Mouse (Mus musculus) kidney, adult 2 months (tissue): Measurements from ENCODE around the gene Gh. TPM values are rescaled to one million over a fixed set of nuclear protein-coding genes. Genes with fewer than 3 reads are reported as not detected.

Experiments
- DNase-seq: peaks from one replicate; pipeline ENCODE4 v3.0.0; 2021
- H3K27ac ChIP-seq: fragments of 200-500 bp; 2 replicates; pipeline ENCODE4 v1.5.1; 2012; ENCODE audit warnings: low read depth, low read length, control low read depth, inconsistent platforms; ENCODE audit not compliant: insufficient read depth
- H3K27me3 ChIP-seq: fragments of 200-500 bp; replicated peaks from 2 replicates; pipeline ENCODE4 v1.6.1; 2012; ENCODE audit warnings: mild to moderate bottlenecking, moderate library complexity, low read length, inconsistent platforms; ENCODE audit not compliant: control insufficient read depth, insufficient read depth
- H3K36me3 ChIP-seq: fragments of 200-500 bp; 2 replicates; pipeline ENCODE4 v1.6.1; 2012; ENCODE audit warnings: mild to moderate bottlenecking, moderate library complexity, low read length, inconsistent platforms; ENCODE audit not compliant: control insufficient read depth, insufficient read depth
- H3K4me1 ChIP-seq: fragments of 200-500 bp; 2 replicates; pipeline ENCODE4 v1.6.1; 2011; ENCODE audit warnings: low read length; ENCODE audit not compliant: control insufficient read depth, insufficient read depth
- H3K4me3 ChIP-seq: fragments of 200-500 bp; 2 replicates; pipeline ENCODE4 v1.5.1; 2011; ENCODE audit warnings: mild to moderate bottlenecking, low read depth, low read length, control low read depth; ENCODE audit not compliant: insufficient read depth
- CTCF ChIP-seq: fragments of 200-500 bp; conservative IDR thresholded peaks from 2 replicates; pipeline ENCODE4 v1.5.1; 2011; ENCODE audit warnings: low read depth, mild to moderate bottlenecking, control low read depth, low read length, moderate library complexity, mixed read lengths; ENCODE audit not compliant: insufficient read depth, insufficient read length
- POLR2A ChIP-seq: fragments of 200-500 bp; IDR thresholded peaks from one replicate; pipeline ENCODE4 v1.6.1; 2011; ENCODE audit warnings: low read depth, low read length, control low read depth
- WGBS: fragments of 180-500 bp; shearing (Covaris S2); methylation state at CpG from one replicate; pipeline ENCODE4 v1.1.7; 2018; 5-methylcytosine and 5-hydroxymethylcytosine counted together
- polyA plus RNA-seq: library from polyadenylated mRNA; depleted of rRNA; stranded (reverse); fragments of >200 nt; gene quantifications from 2 replicates; pipeline ENCODE4 v1.2.3, GENCODE M21; 2012

The Gh gene
- polyA plus RNA-seq, 1 experiment, result 0.16 TPM

- H3K27ac ChIP-seq, result no peak overlapping the region
- H3K36me3 ChIP-seq, result no peaks in the 10 kb centered on the region
- 86% methylated on average over 5 of the region's 5 CpGs for WGBS
- no peaks in the 10 kb centered on the region for H3K4me1 ChIP-seq
- no peak overlapping the region for H3K4me3 ChIP-seq
- H3K27me3 ChIP-seq, result no peaks in the 10 kb centered on the region
- TF ChIP-seq POLR2A (no peak), CTCF (no peak)
- no peak for DNase-seq
These were observed 36.4 kb upstream of the Gh start for GRCm38 (mm10) chr11:106338029-106338428.

- H3K4me1 ChIP-seq, result no peaks in the 10 kb centered on the region
- no peak overlapping the region for H3K27ac ChIP-seq
- no peaks in the 10 kb centered on the region for H3K27me3 ChIP-seq
- H3K4me3 ChIP-seq, result no peak overlapping the region
- no peak for DNase-seq
- WGBS, result 15% methylated on average over 2 of the region's 2 CpGs
- no peak for TF ChIP-seq CTCF
- no peak for TF ChIP-seq POLR2A
- H3K36me3 ChIP-seq, result no peaks in the 10 kb centered on the region
These were observed 32.4 kb upstream of the Gh start for GRCm38 (mm10) chr11:106334066-106334465.

- DNase-seq, result no peak
- no peak overlapping the region for H3K27ac ChIP-seq
- no peaks in the 10 kb centered on the region for H3K4me1 ChIP-seq
- H3K36me3 ChIP-seq, result no peaks in the 10 kb centered on the region
- WGBS, result 29% methylated on average over 4 of the region's 4 CpGs
- H3K4me3 ChIP-seq, result no peak overlapping the region
- H3K27me3 ChIP-seq, result no peaks in the 10 kb centered on the region
- no peak for TF ChIP-seq POLR2A
- no peak for TF ChIP-seq CTCF
These were observed 30.8 kb upstream of the Gh start for GRCm38 (mm10) chr11:106332458-106332857.

GRCm38 (mm10) chr11:106329682-106330081 lies 28.0 kb upstream of the Gh start:
- Histone ChIP-seq H3K4me1 (peaks cover 8% of the 10 kb centered on the region), H3K36me3 (no peaks in the 10 kb centered on the region), H3K27me3 (no peaks in the 10 kb centered on the region), H3K27ac (no peak overlapping the region), H3K4me3 (no peak overlapping the region)
- TF ChIP-seq CTCF (peak; percentile 44), POLR2A (no peak)
- 49% methylated on average over 7 of the region's 7 CpGs for WGBS
- DNase-seq, result peak; percentile 52

GRCm38 (mm10) chr11:106329128-106329527 lies 27.5 kb upstream of the Gh start:
- DNase-seq, result no peak
- peaks cover 8% of the 10 kb centered on the region for H3K4me1 ChIP-seq
- H3K36me3 ChIP-seq, result no peaks in the 10 kb centered on the region
- no peak overlapping the region for H3K4me3 ChIP-seq
- no peaks in the 10 kb centered on the region for H3K27me3 ChIP-seq
- TF ChIP-seq POLR2A (no peak), CTCF (no peak)
- WGBS, result 34% methylated on average over 6 of the region's 6 CpGs
- H3K27ac ChIP-seq, result no peak overlapping the region

GRCm38 (mm10) chr11:106328521-106328920 lies 26.9 kb upstream of the Gh start:
- Histone ChIP-seq H3K27me3 (no peaks in the 10 kb centered on the region), H3K27ac (no peak overlapping the region), H3K4me1 (peaks cover 8% of the 10 kb centered on the region), H3K36me3 (no peaks in the 10 kb centered on the region), H3K4me3 (no peak overlapping the region)
- TF ChIP-seq CTCF, result no peak
- DNase-seq, result no peak
- 51% methylated on average over 5 of the region's 5 CpGs for WGBS

GRCm38 (mm10) chr11:106326475-106326874 lies 24.8 kb upstream of the Gh start:
- Histone ChIP-seq H3K27ac (no peak overlapping the region), H3K27me3 (no peaks in the 10 kb centered on the region), H3K4me3 (no peak overlapping the region), H3K4me1 (peaks cover 8% of the 10 kb centered on the region), H3K36me3 (no peaks in the 10 kb centered on the region)
- no peak for DNase-seq
- WGBS, result 86% methylated on average over 8 of the region's 8 CpGs
- TF ChIP-seq CTCF (no peak), POLR2A (no peak)

- no peak overlapping the region for H3K27ac ChIP-seq
- H3K4me1 ChIP-seq, result peaks cover 8% of the 10 kb centered on the region
- DNase-seq, result peak; percentile 77
- TF ChIP-seq CTCF (peak; percentile 76), POLR2A (no peak)
- H3K36me3 ChIP-seq, result no peaks in the 10 kb centered on the region
- H3K27me3 ChIP-seq, result no peaks in the 10 kb centered on the region
- 58% methylated on average over 8 of the region's 8 CpGs for WGBS
- H3K4me3 ChIP-seq, result no peak overlapping the region
These were observed 24.0 kb upstream of the Gh start for GRCm38 (mm10) chr11:106325566-106326206.
